Mouse (Mus musculus) liver, postnatal 0 days (tissue): ENCODE measurements at regions not wholly inside any gene's neighbourhood (a gene's known extent, or its start where the extent isn't known, plus 50 kb on each side); places are given as distances from the start of the nearest gene placed in this dataset.

Source experiments
- CTCF ChIP-seq: sonication (generic); IDR thresholded peaks from 2 replicates; pipeline ENCODE4 v1.5.1; 2016; ENCODE audit warnings: antibody characterized with exemption, low read depth
- EP300 ChIP-seq: IDR thresholded peaks from 2 replicates; pipeline ENCODE4 v1.6.1; 2016; ENCODE audit warnings: antibody characterized with exemption, low read depth, mild to moderate bottlenecking

GRCm38 (mm10) chr7:34531639-34532038, 124.9 kb downstream of the Kctd15 start:
- TF ChIP-seq CTCF (no peak), EP300 (no peak)
